Mouse (Mus musculus): ENCODE data around the gene Obscn.
A peak's percentile ranks its signal among the peaks of the same experiment; 100 is the strongest.

DNA sequence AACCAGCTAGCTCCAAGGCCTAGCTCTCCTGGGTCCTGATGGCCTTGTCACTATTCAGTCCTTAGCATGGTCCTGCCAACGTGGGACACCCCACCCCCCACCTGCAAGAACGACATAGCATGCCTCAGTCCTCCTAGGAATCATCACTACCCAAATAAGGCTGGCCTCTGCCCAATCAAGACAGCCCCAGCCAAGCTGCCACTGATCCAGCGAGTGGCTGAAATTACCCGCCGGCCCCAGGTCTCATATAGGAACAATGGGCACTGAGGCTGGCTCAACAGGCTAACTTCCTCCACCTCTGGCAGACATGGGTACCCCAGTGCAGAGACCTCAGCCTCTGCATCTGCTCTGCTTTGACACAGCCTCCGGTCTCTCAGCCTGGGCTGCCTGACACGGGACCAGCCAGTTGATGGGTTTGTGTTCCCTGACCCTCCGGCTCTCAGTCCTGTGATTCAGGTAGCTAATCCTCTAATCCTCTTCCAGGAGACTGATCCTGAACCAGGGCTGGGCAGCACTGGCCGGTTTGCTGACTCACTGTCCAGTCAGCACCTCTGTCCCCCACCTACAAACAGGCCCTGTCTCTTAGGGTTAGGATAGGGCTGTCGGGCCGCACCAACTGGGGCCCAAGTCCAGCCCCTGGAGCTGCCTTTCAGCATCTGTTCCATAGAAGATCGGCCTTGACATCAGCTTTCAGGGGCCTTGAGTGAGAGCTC, 948 bp upstream of the Obscn start:
- TF ChIP-seq CTCF (IDR thresholded peaks at IDR 0.05; ENCODE audit: control insufficient read depth, insufficient read depth, low read length) (no peak), POLR2A (IDR thresholded peaks at IDR 0.05; ENCODE audit: borderline replicate concordance, control insufficient read depth, low read depth, low read length) (0 out of 2 replicates have a peak, but pooled peaks have one; percentile 4)
